Mouse (Mus musculus): ENCODE data around the gene Cdk19.

DNA sequence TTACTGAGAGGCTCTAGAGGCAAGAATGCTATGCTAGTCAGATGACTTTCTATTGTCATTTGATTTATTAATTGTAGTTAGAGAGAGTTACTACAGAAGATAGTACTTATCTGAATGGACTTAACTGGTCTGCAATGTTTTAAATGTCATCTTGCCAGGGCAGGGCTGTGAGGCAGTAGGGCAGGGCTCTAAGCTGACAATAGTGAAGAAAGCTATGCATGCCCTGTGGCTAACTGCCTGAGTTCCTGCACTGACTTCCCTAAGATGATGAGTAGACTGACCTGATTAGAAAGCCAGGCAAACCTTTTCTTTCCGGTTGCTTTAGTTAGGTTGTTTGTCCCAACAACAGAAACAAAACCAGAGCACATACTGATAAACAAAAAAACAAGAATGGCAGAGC, 102.7 kb downstream of the Cdk19 start:
- TF ChIP-seq POLR2A (IDR thresholded peaks at IDR 0.05; ENCODE audit: extremely low read depth, insufficient read depth, low read length) (no peak), CTCF (IDR thresholded peaks at IDR 0.05; ENCODE audit: extremely low read depth, insufficient read depth, low read length) (no peak)
